Mouse (Mus musculus) CH12.LX (cell line): Measurements from ENCODE around the gene Onecut3.

Source experiments
- CHD2 ChIP-seq: IDR thresholded peaks from 2 replicates; pipeline ENCODE4 v1.6.1; 2011; ENCODE audit warnings: low read length, improper control_type of control experiment
- CTCF ChIP-seq, 2 experiments: IDR thresholded peaks in 1 of 2; conservative IDR thresholded peaks in 1 of 2; 2 replicates each; pipeline ENCODE4 v1.5.1; 2011 to 2012; ENCODE audit warnings: low read depth in 2 of 2, low read length in 2 of 2, improper control_type of control experiment in 1 of 2, inconsistent platforms in 1 of 2, mild to moderate bottlenecking in 1 of 2, moderate library complexity in 1 of 2
- HCFC1 ChIP-seq: IDR thresholded peaks from 2 replicates; pipeline ENCODE4 v1.6.1; 2012; ENCODE audit warnings: low read depth, mild to moderate bottlenecking, inconsistent platforms, low read length, improper control_type of control experiment
- MAFK ChIP-seq: IDR thresholded peaks from 2 replicates; pipeline ENCODE4 v1.6.1; 2011; ENCODE audit warnings: low read length, improper control_type of control experiment; ENCODE audit not compliant: insufficient replicate concordance
- MAZ ChIP-seq: IDR thresholded peaks from 2 replicates; pipeline ENCODE4 v1.6.1; 2012; ENCODE audit warnings: low read depth, mild to moderate bottlenecking, inconsistent platforms, low read length, improper control_type of control experiment, moderate library complexity
- MEF2A ChIP-seq: IDR thresholded peaks from 2 replicates; pipeline ENCODE4 v1.6.1; 2014; ENCODE audit warnings: low read depth, mild to moderate bottlenecking, inconsistent platforms, low read length, improper control_type of control experiment, borderline replicate concordance
- MXI1 ChIP-seq: IDR thresholded peaks from 2 replicates; pipeline ENCODE4 v1.6.1; 2011; ENCODE audit warnings: mild to moderate bottlenecking, low read depth, low read length, improper control_type of control experiment
- MYC ChIP-seq: IDR thresholded peaks from 2 replicates; pipeline ENCODE4 v1.6.1; 2011; ENCODE audit warnings: low read depth, mild to moderate bottlenecking, improper control_type of control experiment, low read length
- NELFE ChIP-seq: IDR thresholded peaks from 2 replicates; pipeline ENCODE4 v1.6.1; 2011; ENCODE audit warnings: low read depth, low read length, improper control_type of control experiment
- POLR2A ChIP-seq: IDR thresholded peaks from 2 replicates; pipeline ENCODE4 v1.6.1; 2011; ENCODE audit warnings: low read depth, mild to moderate bottlenecking, improper control_type of control experiment, low read length
- USF1 ChIP-seq: IDR thresholded peaks from 2 replicates; pipeline ENCODE4 v1.6.1; 2014; ENCODE audit warnings: low read depth, mild to moderate bottlenecking, inconsistent platforms, low read length, improper control_type of control experiment
- USF2 ChIP-seq: conservative IDR thresholded peaks from 2 replicates; pipeline ENCODE4 v1.6.1; 2011; ENCODE audit warnings: low read depth, low read length, improper control_type of control experiment
- ZKSCAN1 ChIP-seq: IDR thresholded peaks from 2 replicates; pipeline ENCODE4 v1.6.1; 2012; ENCODE audit warnings: low read depth, inconsistent platforms, low read length, improper control_type of control experiment, borderline replicate concordance

- no peak for TF ChIP-seq CTCF (conservative IDR thresholded peaks at IDR 0.05 in 1 of 2, IDR thresholded peaks at IDR 0.05 in 1 of 2; ENCODE audit: low read depth in 2 of 2, low read length in 2 of 2)
- TF ChIP-seq MXI1: no peak
- TF ChIP-seq CHD2: no peak
- no peak for TF ChIP-seq ZKSCAN1
- TF ChIP-seq POLR2A: no peak
- no peak for TF ChIP-seq USF1
- TF ChIP-seq HCFC1: no peak
- TF ChIP-seq USF2: no peak
- TF ChIP-seq MYC: no peak
- no peak for TF ChIP-seq MAZ
- TF ChIP-seq NELFE: no peak
- no peak for TF ChIP-seq MAFK
- no peak for TF ChIP-seq MEF2A
Measured at GRCm38 (mm10) chr10:80546945-80547344, 52.3 kb downstream of the Onecut3 start.
